Mouse (Mus musculus): ENCODE results near the gene Tmc7. TPM values are rescaled to one million over a fixed set of nuclear protein-coding genes. Genes with fewer than 3 reads are reported as not detected.
A peak's percentile ranks its signal among the peaks of the same experiment; 100 is the strongest.

The Tmc7 gene
- polyA plus RNA-seq, 1 experiment from 2014 or later: 7.5 TPM

- H3K9ac ChIP-seq: no peak overlapping the region
- ATAC-seq (ENCODE audit: low FRiP score) (no peak), DNase-seq (ENCODE audit: low spot score) (no peak)
- H3K27ac ChIP-seq: no peak overlapping the region
- H3K27me3 ChIP-seq (ENCODE audit: control insufficient read depth, insufficient read depth, low read length): peaks cover 52% of the 10 kb centered on the region
- H3K9me3 ChIP-seq (ENCODE audit: control insufficient read depth, low read length): no peaks in the 10 kb centered on the region
- H3K36me3 ChIP-seq (replicated peaks; ENCODE audit: control insufficient read depth, insufficient read depth): no peaks in the 10 kb centered on the region
- 26% methylated on average over 8 of the region's 8 CpGs for WGBS
- no peak overlapping the region for H3K4me3 ChIP-seq (replicated peaks; ENCODE audit: low read length)
- peak overlapping the region; percentile 1; the same call in 1 of the 2 replicates for H3K4me2 ChIP-seq (replicated peaks)
- H3K4me1 ChIP-seq (replicated peaks; ENCODE audit: control insufficient read depth, insufficient read depth, low read length): peaks cover 6% of the 10 kb centered on the region; the same call in 1 of the 2 replicates
These were observed 96.4 kb downstream of the Tmc7 start for GRCm38 (mm10) chr7:118488060-118488664.

GRCm38 (mm10) chr7:118486917-118487316, 97.6 kb downstream of the Tmc7 start:
- no peak overlapping the region for H3K27ac ChIP-seq
- no peaks in the 10 kb centered on the region for H3K36me3 ChIP-seq (replicated peaks; ENCODE audit: control insufficient read depth, insufficient read depth)
- H3K9me3 ChIP-seq (ENCODE audit: control insufficient read depth, low read length): no peaks in the 10 kb centered on the region
- no peak overlapping the region for H3K4me3 ChIP-seq (replicated peaks; ENCODE audit: low read length)
- WGBS: 68% methylated on average over 5 of the region's 5 CpGs
- H3K27me3 ChIP-seq (ENCODE audit: control insufficient read depth, insufficient read depth, low read length): peaks cover 41% of the 10 kb centered on the region
- no peak for DNase-seq (ENCODE audit: low spot score)
- ATAC-seq (ENCODE audit: low FRiP score): no peak
- no peak overlapping the region for H3K4me2 ChIP-seq (replicated peaks)
- no peak overlapping the region for H3K9ac ChIP-seq
- peaks cover 6% of the 10 kb centered on the region; the same call in 1 of the 2 replicates for H3K4me1 ChIP-seq (replicated peaks; ENCODE audit: control insufficient read depth, insufficient read depth, low read length)

Other genes starting within 250 kb of the Tmc7 start
- gene Syt17, start 136.5 kb downstream of the Tmc7 start, polyA plus RNA-seq (2014; fragmentation: Nextera tagmentation; extraction: Ambion mirVana): 18.6 and 22.3 TPM in 2 replicates
- 0.56 and 0.84 TPM in 2 replicates for gene Itpripl2, start 92.8 kb downstream of the Tmc7 start, polyA plus RNA-seq (2014; fragmentation: Nextera tagmentation; extraction: Ambion mirVana)
- gene Coq7, start 51.4 kb downstream of the Tmc7 start, polyA plus RNA-seq (2014; fragmentation: Nextera tagmentation; extraction: Ambion mirVana): 102 and 113 TPM in 2 replicates
- 0.20 and 0.47 TPM in 2 replicates for gene Tmc5, start 12.6 kb upstream of the Tmc7 start, polyA plus RNA-seq (2014; fragmentation: Nextera tagmentation; extraction: Ambion mirVana)
- 228 and 243 TPM in 2 replicates for gene Gde1, start 121.0 kb upstream of the Tmc7 start, polyA plus RNA-seq (2014; fragmentation: Nextera tagmentation; extraction: Ambion mirVana)
- gene Ccp110, start 127.8 kb upstream of the Tmc7 start, polyA plus RNA-seq (2014; fragmentation: Nextera tagmentation; extraction: Ambion mirVana): 18.5 and 18.7 TPM in 2 replicates
- 93.9 and 101 TPM in 2 replicates for gene Vps35l, start 155.5 kb upstream of the Tmc7 start, polyA plus RNA-seq (2014; fragmentation: Nextera tagmentation; extraction: Ambion mirVana)